Mouse (Mus musculus): ENCODE measurements around the gene Scp2d1. TPM values are rescaled to one million over a fixed set of nuclear protein-coding genes. Genes with fewer than 3 reads are reported as not detected.

Gene Scp2d1
- not detected in 2 replicates for polyA plus RNA-seq (2012)

DNA sequence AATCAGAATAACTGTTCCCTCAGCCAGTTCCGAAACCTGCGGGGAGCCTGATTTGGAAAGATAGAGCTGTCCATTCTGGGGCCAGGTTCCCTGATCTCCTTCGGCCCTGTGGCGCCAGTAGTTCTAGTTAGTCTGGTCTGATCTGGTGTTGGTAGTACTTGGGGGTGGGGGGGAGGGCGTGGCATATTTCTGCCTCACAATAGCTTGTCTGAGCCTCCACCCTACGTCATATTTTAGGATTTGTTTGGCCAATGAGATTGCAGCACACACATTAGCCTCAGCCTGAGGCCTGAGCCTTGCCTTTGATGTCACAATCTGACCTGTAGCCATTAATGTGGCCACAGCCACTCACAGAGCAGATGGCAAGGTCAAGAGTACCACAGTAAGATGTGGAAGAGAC lies at the start of gene Scp2d1:
TSS of gene Scp2d1 (plus strand) at position 301 of the 400 bp plus-strand sequence.

Other genes with a start within 250 kb of the Scp2d1 start
- 2.1 and 2.5 TPM in 2 replicates for gene Smim26, start 229.6 kb upstream of the Scp2d1 start, polyA plus RNA-seq (2012)
- 19.3 and 26.8 TPM in 2 replicates for gene Dtd1, start 223.8 kb upstream of the Scp2d1 start, polyA plus RNA-seq (2012)